Mouse (Mus musculus) C2C12 (cell line): ENCODE measurements around the gene Aebp1.

Source experiments
- CEBPB ChIP-seq: IDR thresholded peaks from one replicate; pipeline ENCODE4 v1.6.1; 2011; ENCODE audit warnings: low read depth, mild to moderate bottlenecking, control low read depth, moderate library complexity
- CTCF ChIP-seq: IDR thresholded peaks from one replicate; pipeline ENCODE4 v1.5.1; 2011; ENCODE audit not compliant: control insufficient read depth, insufficient read depth, insufficient read length
- MAX ChIP-seq: IDR thresholded peaks from one replicate; pipeline ENCODE4 v1.6.1; 2011; ENCODE audit warnings: mild to moderate bottlenecking, control low read depth
- MYOD1 ChIP-seq: IDR thresholded peaks from one replicate; pipeline ENCODE4 v1.6.1; 2011; ENCODE audit warnings: low read depth; ENCODE audit not compliant: control insufficient read depth, insufficient read length
- MYOG ChIP-seq: IDR thresholded peaks from one replicate; pipeline ENCODE4 v1.6.1; 2011; ENCODE audit not compliant: control insufficient read depth, insufficient read length; ENCODE audit errors: extremely low read depth
- USF1 ChIP-seq: IDR thresholded peaks from one replicate; pipeline ENCODE4 v1.6.1; 2011; ENCODE audit warnings: low read depth, mild to moderate bottlenecking, control low read depth, moderate library complexity

GRCm38 (mm10) chr11:5904357-5904756 is 42.6 kb downstream of the Aebp1 start:
- TF ChIP-seq CTCF: no peak
- TF ChIP-seq USF1: no peak
- TF ChIP-seq MAX: no peak
- TF ChIP-seq MYOG: no peak
- TF ChIP-seq MYOD1: no peak
- TF ChIP-seq CEBPB: no peak
